Mouse (Mus musculus) CD4-positive, CD25-positive, alpha-beta regulatory T cell, adult 2 months (primary cell): Measurements from ENCODE around the gene Kidins220.

ENCODE experiments used
- DNase-seq: peaks from one replicate; pipeline ENCODE4 v3.0.0-alpha.2; 2012; ENCODE audit warnings: low read depth, low spot score

The Kidins220 gene

GRCm38 (mm10) chr12:24974446-24975114 lies at the start of gene Kidins220:
Kidins220 (plus strand) TSS chr12:24974925.
- DNase-seq: peak; percentile 97

DNA sequence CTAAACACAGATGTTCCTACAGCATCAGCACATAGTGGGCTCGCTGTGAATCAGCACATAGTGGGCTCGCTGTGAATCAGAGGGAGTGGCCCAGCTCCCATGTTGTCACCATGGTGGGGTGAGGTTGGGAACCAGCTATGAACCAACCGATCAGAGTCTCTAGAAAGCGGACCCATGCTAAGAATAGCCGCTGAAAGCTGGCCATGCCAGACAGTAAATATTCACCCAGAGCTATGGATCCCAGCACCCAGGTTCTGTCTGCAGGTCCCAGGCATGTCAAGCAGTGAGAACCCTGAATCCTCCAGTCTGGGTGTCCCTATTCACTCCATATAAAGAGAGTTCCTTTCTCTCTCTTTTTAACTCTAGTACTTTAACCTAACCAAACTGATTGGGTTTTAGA lies 49.4 kb upstream of the Kidins220 start:
- DNase-seq: no peak

DNA sequence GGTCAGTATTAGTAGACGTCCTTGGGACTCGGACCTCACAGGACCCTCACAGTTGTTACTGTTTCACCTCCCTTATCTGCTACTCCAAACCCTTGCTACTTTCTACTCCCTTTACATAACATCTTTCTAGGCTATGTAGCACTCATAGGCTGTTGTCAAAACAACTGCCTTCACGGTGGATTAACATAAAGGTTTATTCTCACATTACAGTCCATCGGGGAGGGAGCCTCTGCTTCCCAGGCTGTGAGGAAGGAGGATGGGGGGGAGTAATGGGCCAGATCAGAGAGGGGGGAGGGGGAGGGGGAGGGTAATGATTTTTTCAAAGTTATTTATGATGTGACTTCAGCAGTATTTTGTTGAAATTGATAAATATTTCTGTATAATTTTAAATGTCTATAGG lies 49.0 kb upstream of the Kidins220 start:
- no peak for DNase-seq

- DNase-seq: no peak
Observed at GRCm38 (mm10) chr12:24928051-24928748, 46.5 kb upstream of the Kidins220 start.

DNA sequence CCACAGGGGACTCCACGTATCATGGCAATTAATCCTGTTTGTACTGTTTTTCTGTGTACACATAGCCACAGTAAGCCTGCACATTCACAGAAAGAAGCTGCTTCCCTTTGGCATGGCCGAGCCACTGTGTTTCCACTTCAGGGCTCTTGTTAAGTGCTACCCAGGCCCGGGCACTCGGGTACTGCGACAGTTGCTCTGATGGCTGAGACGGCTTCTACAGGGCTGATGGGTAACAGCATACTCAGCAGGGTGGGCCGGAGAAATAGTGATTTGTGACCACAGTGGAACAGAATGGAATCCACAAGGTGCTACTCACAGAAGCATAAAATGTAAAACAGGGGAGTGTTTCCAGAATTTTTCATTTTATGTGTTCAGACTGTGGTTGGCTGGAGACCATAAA lies 45.7 kb upstream of the Kidins220 start:
- no peak for DNase-seq

DNA sequence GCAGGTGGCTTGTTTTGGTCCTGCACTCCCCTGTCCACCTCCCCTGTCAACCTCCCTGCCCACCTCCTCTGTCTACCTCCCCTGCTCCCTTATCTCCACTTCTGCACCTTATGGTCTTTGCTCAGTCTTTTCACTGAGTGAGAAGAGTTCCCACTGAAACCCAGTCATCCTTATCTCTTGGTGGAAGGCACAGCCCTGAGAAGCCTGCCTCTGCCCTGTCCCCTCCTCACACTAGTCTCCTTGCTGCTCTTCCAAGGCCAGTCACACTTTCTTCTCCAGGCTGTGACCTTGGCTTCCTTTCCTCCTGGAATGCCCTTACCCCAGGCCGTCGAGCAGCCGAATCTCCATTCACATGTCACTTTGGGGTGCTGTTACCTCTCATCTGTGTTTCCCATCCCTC lies 44.0 kb upstream of the Kidins220 start:
- no peak for DNase-seq

DNA sequence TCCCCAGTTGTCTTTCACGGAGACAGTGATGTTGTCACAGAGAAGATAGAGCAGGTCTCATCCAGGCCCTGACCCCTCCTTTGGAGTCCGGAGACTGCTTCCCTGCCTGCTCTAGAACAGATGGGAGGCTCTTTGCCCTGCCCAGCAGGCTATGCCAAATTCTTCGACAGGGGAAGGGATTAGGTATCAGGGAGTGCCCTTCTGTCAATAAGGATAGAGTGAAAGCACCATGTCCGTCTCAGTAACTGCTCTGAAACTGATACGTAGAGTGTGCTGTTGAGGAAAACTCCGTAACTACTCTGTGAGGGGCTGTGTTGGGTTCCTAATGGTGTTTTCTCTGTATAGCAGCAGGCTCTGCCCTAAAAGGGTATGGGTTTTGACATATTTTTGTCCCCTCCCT lies 42.6 kb upstream of the Kidins220 start:
- DNase-seq: no peak

- no peak for DNase-seq
Observed at GRCm38 (mm10) chr12:24933206-24933775, 41.4 kb upstream of the Kidins220 start.

GRCm38 (mm10) chr12:24933996-24934395 lies 40.7 kb upstream of the Kidins220 start:
- DNase-seq: no peak

DNA sequence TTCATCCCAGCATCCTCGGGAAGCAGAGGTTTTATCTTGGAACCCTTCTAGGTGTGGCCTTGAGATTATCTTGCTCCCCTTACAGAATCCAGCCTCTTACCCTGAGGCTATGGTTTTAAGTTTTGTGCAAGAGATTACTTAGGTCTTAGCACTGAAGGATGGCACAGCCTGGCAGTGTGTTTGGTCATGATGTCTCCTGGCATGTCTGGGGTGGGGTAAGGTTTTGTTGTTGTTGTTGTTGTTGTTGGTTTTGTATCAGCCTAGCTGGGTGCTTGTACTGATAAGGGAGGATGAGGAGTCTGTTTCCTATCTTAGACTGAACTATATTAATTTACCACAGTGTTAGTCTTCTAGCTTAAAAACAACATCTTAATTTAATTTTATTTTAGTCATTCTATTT lies 38.4 kb upstream of the Kidins220 start:
- DNase-seq: no peak

GRCm38 (mm10) chr12:24939372-24939771 lies 35.4 kb upstream of the Kidins220 start:
- no peak for DNase-seq

- DNase-seq: no peak
Observed at GRCm38 (mm10) chr12:24942619-24943287, 32.0 kb upstream of the Kidins220 start.

DNA sequence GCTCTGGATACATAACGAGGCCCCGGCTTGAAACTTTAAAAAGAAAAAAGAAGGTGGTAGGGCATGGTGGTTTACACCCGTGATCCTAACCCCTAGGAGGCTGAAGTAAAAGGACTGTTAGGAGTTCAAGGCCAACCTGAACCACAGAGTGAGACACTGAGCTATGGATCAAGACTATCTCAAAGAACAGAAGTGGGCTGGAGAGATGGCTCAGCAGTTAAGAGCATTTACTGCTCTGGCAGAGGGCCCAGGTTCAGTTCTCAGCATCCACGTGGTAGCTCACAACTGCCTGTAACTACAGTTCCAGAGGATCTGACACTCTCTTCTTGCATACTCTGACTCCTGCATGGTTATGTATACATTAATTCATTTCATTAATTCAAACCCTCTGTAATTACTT lies 31.3 kb upstream of the Kidins220 start:
- DNase-seq: no peak

GRCm38 (mm10) chr12:24944597-24944996 lies 30.1 kb upstream of the Kidins220 start:
- no peak for DNase-seq

DNA sequence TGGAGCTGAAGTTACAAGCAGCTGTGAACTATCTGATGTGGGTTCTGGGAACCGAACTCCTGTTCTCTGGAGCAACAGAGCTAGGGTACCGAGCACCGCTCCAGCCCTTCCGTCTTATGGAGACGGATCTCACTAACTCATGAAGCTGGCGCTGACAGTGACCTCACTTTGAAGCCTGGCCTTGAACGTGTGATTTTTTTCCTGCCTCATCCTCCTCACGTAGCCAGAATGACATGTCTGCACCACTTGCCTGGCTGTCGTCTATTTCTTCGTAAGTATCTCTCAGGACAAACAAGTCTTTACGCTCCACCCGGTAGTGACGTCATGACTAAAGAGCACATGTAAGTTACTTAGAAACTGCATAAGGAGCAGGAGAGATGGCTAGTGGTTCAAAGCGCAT lies 27.7 kb upstream of the Kidins220 start:
- DNase-seq: no peak

- peak; percentile 55 for DNase-seq
Observed at GRCm38 (mm10) chr12:24948344-24948743, 26.4 kb upstream of the Kidins220 start.

DNA sequence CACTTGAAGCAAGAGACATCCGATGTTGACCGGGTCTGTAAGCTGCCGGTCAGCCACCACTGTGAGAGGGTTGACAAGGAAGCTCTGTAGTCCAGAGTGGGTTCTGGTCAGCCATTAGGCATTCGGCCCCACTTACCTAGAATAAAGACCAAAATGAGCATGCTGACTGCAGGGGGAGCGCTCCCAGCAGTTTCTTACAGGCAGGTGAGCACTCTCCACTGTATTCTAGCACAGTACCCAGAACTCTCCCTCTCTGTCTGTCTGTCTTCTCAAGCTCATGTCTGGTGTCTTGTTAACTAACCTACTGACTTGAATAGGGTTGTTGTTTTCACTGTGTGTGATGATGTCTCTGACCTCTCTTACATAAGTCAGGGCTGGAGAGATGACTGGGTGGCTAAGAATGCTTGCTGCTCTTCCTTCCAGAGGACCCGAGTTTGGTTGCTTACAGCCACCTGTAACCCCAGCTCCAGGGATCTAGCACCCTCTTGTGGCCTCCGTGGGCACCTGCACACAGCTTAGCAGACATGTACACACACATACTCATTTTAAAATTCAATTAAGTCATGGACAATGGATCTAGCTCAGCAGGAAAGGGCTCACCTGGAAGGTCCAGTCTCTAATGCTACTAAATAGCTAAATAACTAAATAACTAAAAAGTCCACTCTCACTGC lies 24.2 kb upstream of the Kidins220 start:
- DNase-seq: peak; percentile 21

- peak; percentile 72 for DNase-seq
Observed at GRCm38 (mm10) chr12:24952147-24952546, 22.6 kb upstream of the Kidins220 start.

- no peak for DNase-seq
Observed at GRCm38 (mm10) chr12:24955137-24955536, 19.6 kb upstream of the Kidins220 start.

DNA sequence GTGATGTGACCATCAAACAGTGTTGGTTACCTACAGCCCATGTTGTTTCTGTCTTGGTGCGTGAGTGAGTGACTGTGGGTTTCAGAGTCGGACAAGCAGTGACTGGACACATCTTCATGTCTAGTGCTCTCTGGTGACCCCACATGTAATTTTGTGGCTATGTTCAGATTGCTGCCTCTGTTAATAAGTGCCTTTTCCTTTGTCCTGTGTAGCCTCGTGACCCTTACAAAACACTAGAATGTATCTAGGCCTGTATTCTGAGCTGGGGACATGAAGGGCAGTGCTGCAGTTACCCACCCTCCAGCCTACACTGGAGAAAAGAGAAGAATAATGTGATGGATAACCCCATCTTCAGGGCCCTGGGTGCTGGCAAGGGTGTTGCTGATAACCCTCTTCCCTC lies 16.2 kb upstream of the Kidins220 start:
- DNase-seq: no peak

- no peak for DNase-seq
Observed at GRCm38 (mm10) chr12:24961821-24962220, 12.9 kb upstream of the Kidins220 start.
